Mouse (Mus musculus) mature B cell (primary cell): ENCODE results near the gene Olfr599.
"Not testable (repeated sequence)": the region's sequence is repeated elsewhere in the genome, so short reads cannot be mapped to it uniquely, and the experiment has no call there.

Experiments
- in situ Hi-C: fragments of 300-500 bp; cut with MboI; formaldehyde crosslinking; loops from 2 replicates; pipeline ENCODE4 v1.14.3; 2019

Olfr599 gene

GRCm38 (mm10) chr7:103335617-103336016 lies at the start of gene Olfr599:
Gene Olfr599, plus strand, starts transcription at chr7:103335917.
- in situ Hi-C loops: no loop called here

- in situ Hi-C loops: not testable (repeated sequence)
Measured at GRCm38 (mm10) chr7:103305348-103305747, 30.4 kb upstream of the Olfr599 start, which contains the start of gene Olfr596. Gene Olfr596, plus strand, starts transcription at chr7:103305648.

GRCm38 (mm10) chr7:103316015-103316414 lies 19.7 kb upstream of the Olfr599 start, which contains the start of gene Olfr597:
Gene Olfr597, plus strand, starts transcription at chr7:103316315.
- in situ Hi-C loops: not testable (repeated sequence)

- in situ Hi-C loops: no loop called here
Measured at GRCm38 (mm10) chr7:103323268-103323667, 12.4 kb upstream of the Olfr599 start, which contains the start of gene Olfr598. Gene Olfr598, plus strand, starts transcription at chr7:103323568.

- in situ Hi-C loops: no loop called here
Measured at GRCm38 (mm10) chr7:103349569-103349968, 13.9 kb downstream of the Olfr599 start, which contains the start of gene Olfr600. Gene Olfr600, minus strand, starts transcription at chr7:103349669.

- in situ Hi-C loops: no loop called here
Measured at GRCm38 (mm10) chr7:103362555-103362954, 26.8 kb downstream of the Olfr599 start, which contains the start of gene Olfr601. Gene Olfr601, minus strand, starts transcription at chr7:103362655.

- in situ Hi-C loops: no loop called here
Measured at GRCm38 (mm10) chr7:103386077-103386476, 50.4 kb downstream of the Olfr599 start, which contains the start of gene Olfr603. Gene Olfr603, minus strand, starts transcription at chr7:103386177.
